In genomic region chr11:36997668-36998067, GRCm38 (mm10) we compare ENCODE assay signal across 26 mouse cellular contexts.
DNase-seq lines count a peak whose midpoint lies in the region; ATAC-seq and TF ChIP-seq lines count a peak whose summit lies in the region.
"Had no signal": no experiment of that assay in that cellular context is flagged by ENCODE, and none has a peak within 500 bp of the region (broad histone marks: within the 10 kb centered on the region; RNA-seq: fewer than 3 reads in every experiment).

No protein-coding gene starts in this region.

- no peak for DNase-seq in kidney, postnatal 36 days
- DNase-seq in kidney, postnatal 0 days (ENCODE audit: low spot score) = peak; percentile 57
- no peak for DNase-seq in kidney, adult 18-20 months
- DNase-seq in mesoderm, embryonic 11.5 days (ENCODE audit: low read depth, low spot score) = peak; percentile 23
- DNase-seq: adrenal gland, postnatal 10 days; adrenal gland, postnatal 36 days; cerebellum, adult 11 months; cerebellum, adult 2 months; cerebellum, adult 9-11 months; cerebellum, postnatal 25 days; gastrocnemius, postnatal 25 days; heart, adult 18-20 months; heart, postnatal 14 days; heart, postnatal 4 days had no signal

- no peaks in the 10 kb centered on the region for H3K36me3 ChIP-seq in kidney, embryonic 14.5 days (ENCODE audit: control insufficient read depth, insufficient read depth, low read length)
- H3K36me3 ChIP-seq in kidney, postnatal 0 days (ENCODE audit: insufficient read depth, low read length) = no peaks in the 10 kb centered on the region
- no peaks in the 10 kb centered on the region for H3K36me3 ChIP-seq in heart, embryonic 12.5 days
- H3K36me3 ChIP-seq: embryonic facial prominence, embryonic 10.5 days; embryonic facial prominence, embryonic 13.5 days; forebrain, embryonic 12.5 days; forebrain, embryonic 15.5 days; heart, embryonic 13.5 days had no signal

- no peak overlapping the region for H3K4me2 ChIP-seq in kidney, embryonic 14.5 days (replicated peaks; ENCODE audit: low read depth, low read length)
- no peak overlapping the region for H3K4me2 ChIP-seq in kidney, postnatal 0 days (ENCODE audit: low read length)
- H3K4me2 ChIP-seq in heart, embryonic 12.5 days = no peak overlapping the region
- H3K4me2 ChIP-seq: embryonic facial prominence, embryonic 13.5 days; forebrain, embryonic 12.5 days; forebrain, embryonic 15.5 days; heart, embryonic 13.5 days; hindbrain, embryonic 14.5 days had no signal

- ATAC-seq in kidney, embryonic 14.5 days (ENCODE audit: low FRiP score, low TSS enrichment) = peak; percentile 94
- no peak for ATAC-seq in kidney, postnatal 0 days (replicated peaks; ENCODE audit: low FRiP score, low read depth)
- ATAC-seq in heart, embryonic 12.5 days (ENCODE audit: insufficient number of reproducible peaks, low FRiP score) = no peak
- ATAC-seq: CD4-positive, CD25-positive, alpha-beta regulatory T cell, adult 4 months; forebrain, embryonic 15.5 days; hindbrain, postnatal 0 days; inflammation-experienced regulatory T-cells, adult 6 months had no signal

- H3K27ac ChIP-seq in kidney, embryonic 14.5 days (ENCODE audit: low read depth, low read length) = no peak overlapping the region
- H3K27ac ChIP-seq in kidney, postnatal 0 days = no peak overlapping the region
- H3K27ac ChIP-seq in heart, embryonic 12.5 days (ENCODE audit: poor library complexity, severe bottlenecking) = no peak overlapping the region
- H3K27ac ChIP-seq: embryonic facial prominence, embryonic 10.5 days; embryonic facial prominence, embryonic 13.5 days; forebrain, embryonic 12.5 days; forebrain, embryonic 15.5 days; heart, embryonic 13.5 days; hindbrain, embryonic 14.5 days; hindbrain, postnatal 0 days had no signal

- H3K4me1 ChIP-seq in kidney, embryonic 14.5 days (ENCODE audit: control insufficient read depth, insufficient read depth, low read length) = 0 out of 2 replicates have a peak, but pooled peaks cover 3% of the 10 kb centered on the region
- no peaks in the 10 kb centered on the region for H3K4me1 ChIP-seq in kidney, postnatal 0 days (replicated peaks; ENCODE audit: insufficient read depth, low read length)
- no peaks in the 10 kb centered on the region for H3K4me1 ChIP-seq in heart, embryonic 12.5 days (replicated peaks)
- H3K4me1 ChIP-seq: embryonic facial prominence, embryonic 10.5 days; embryonic facial prominence, embryonic 13.5 days; forebrain, embryonic 15.5 days; heart, embryonic 13.5 days had no signal

- no peak overlapping the region for H3K4me3 ChIP-seq in kidney, embryonic 14.5 days (ENCODE audit: low read length)
- H3K4me3 ChIP-seq in kidney, postnatal 0 days (replicated peaks; ENCODE audit: low read depth, low read length) = no peak overlapping the region
- H3K4me3 ChIP-seq in heart, embryonic 12.5 days = no peak overlapping the region
- H3K4me3 ChIP-seq: embryonic facial prominence, embryonic 10.5 days; embryonic facial prominence, embryonic 13.5 days; erythroblast, embryonic 14.5 days; forebrain, embryonic 12.5 days; forebrain, embryonic 15.5 days; heart, embryonic 13.5 days had no signal

- no peaks in the 10 kb centered on the region for H3K9me3 ChIP-seq in kidney, embryonic 14.5 days (ENCODE audit: control insufficient read depth, low read length)
- no peaks in the 10 kb centered on the region for H3K9me3 ChIP-seq in kidney, postnatal 0 days (replicated peaks; ENCODE audit: low read length)
- no peaks in the 10 kb centered on the region for H3K9me3 ChIP-seq in heart, embryonic 12.5 days (replicated peaks)
- H3K9me3 ChIP-seq: embryonic facial prominence, embryonic 10.5 days; embryonic facial prominence, embryonic 13.5 days; forebrain, embryonic 12.5 days; forebrain, embryonic 15.5 days; heart, embryonic 13.5 days had no signal

- H3K9ac ChIP-seq in kidney, embryonic 14.5 days (ENCODE audit: low read depth, low read length) = no peak overlapping the region
- H3K9ac ChIP-seq in kidney, postnatal 0 days (ENCODE audit: low read depth, low read length) = no peak overlapping the region
- H3K9ac ChIP-seq in heart, embryonic 12.5 days = no peak overlapping the region
- H3K9ac ChIP-seq: embryonic facial prominence, embryonic 13.5 days; forebrain, embryonic 12.5 days; forebrain, embryonic 15.5 days; heart, embryonic 13.5 days; hindbrain, embryonic 14.5 days had no signal

- H3K27me3 ChIP-seq in kidney, embryonic 14.5 days (ENCODE audit: control insufficient read depth, insufficient read depth, low read length) = no peaks in the 10 kb centered on the region
- no peaks in the 10 kb centered on the region for H3K27me3 ChIP-seq in kidney, postnatal 0 days (ENCODE audit: insufficient read depth, low read length)
- H3K27me3 ChIP-seq in heart, embryonic 12.5 days (replicated peaks) = no peaks in the 10 kb centered on the region
- H3K27me3 ChIP-seq: embryonic facial prominence, embryonic 13.5 days; forebrain, embryonic 12.5 days; forebrain, embryonic 15.5 days; heart, embryonic 13.5 days had no signal

- WGBS in kidney, embryonic 14.5 days = 18% methylated on average over 3 of the region's 3 CpGs
- 9% methylated on average over 3 of the region's 3 CpGs for WGBS in kidney, postnatal 0 days
- 66% methylated on average over 3 of the region's 3 CpGs for WGBS in heart, embryonic 12.5 days

- TF ChIP-seq CTCF in kidney, postnatal 0 days (IDR thresholded peaks at IDR 0.05; ENCODE audit: low read depth) = no peak

Comparison
In these comparisons a context has a peak if more than half of its experiments do, and no peak if none do; other contexts are left out.
1. DNase-seq: peak in kidney, postnatal 0 days (single experiment) and mesoderm, embryonic 11.5 days (single experiment); none in kidney, postnatal 36 days (0 of 2) and kidney, adult 18-20 months (single experiment).